Mouse (Mus musculus): ENCODE data around the gene Plekhm2.

Plekhm2 gene

DNA sequence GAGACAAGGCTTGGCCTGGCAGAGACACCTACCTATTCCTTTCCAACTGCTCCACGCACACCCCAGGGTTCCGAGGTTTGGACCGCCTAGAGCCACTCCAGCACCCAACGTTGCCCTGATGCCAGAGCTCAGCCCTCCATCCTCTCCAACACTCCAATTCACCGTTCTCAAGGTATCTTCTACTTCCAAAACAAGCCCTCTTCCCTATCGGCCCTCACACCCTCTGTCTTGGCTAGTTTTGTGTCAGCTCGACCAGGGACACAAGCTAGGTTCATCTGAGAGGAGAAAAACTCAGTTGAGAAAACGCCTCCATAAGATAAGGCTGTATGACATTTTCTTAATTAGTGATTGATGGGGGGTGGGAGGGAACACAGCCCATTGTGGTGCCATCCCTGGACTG lies at the start of gene Plekhm2:
Gene Plekhm2, minus strand, starts transcription at position 101 of the 400 bp plus-strand sequence.
- no peak for TF ChIP-seq GATA4 (IDR thresholded peaks at IDR 0.05; ENCODE audit: insufficient replicate concordance, low read length)

DNA sequence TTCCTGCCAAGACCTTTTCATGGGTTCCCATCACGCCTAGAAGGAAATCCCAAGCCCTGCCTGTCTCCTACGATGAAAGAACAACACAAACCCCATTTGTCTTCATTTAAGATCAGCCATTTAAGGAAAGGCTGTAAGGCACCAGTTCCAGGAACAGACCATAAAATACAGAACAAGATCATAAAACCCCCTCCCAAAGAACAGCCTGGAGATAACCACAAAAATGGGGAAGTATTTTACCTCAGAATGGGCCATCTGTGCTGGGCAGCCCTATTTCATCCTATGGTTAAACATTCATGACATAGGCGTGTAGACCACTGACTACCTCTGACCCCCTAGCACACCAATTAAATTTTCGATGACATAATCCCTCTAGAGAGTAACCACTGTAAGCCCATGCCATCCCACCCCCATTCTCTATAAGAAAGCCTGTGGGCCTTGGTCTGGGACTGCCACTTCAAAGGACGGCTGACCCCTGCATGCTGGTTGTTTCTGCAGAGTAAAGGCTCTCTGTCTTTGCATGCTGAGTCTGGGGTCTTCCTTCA lies 49.0 kb upstream of the Plekhm2 start:
- no peak for TF ChIP-seq GATA4 (IDR thresholded peaks at IDR 0.05; ENCODE audit: insufficient replicate concordance, low read length)

DNA sequence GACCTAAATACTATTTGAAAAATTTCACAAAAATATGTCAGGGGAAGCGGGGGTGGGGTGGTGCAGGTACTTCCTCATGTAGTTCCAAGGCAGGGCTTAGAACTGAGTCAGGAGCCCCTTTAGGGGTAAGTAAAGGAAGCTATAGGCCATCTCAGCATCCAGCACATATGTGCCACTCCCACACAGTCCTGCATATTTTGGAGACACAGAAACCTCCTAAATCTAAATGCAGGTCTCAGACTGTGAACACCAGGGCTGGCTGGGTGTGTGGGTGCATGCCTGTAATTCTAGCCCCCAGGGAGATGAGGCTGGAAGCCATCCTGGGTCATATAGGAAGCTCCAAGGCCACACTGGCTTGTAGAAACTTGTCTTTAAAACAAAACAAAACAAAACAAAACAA lies 46.6 kb upstream of the Plekhm2 start:
- TF ChIP-seq GATA4 (IDR thresholded peaks at IDR 0.05; ENCODE audit: insufficient replicate concordance, low read length), result no peak

DNA sequence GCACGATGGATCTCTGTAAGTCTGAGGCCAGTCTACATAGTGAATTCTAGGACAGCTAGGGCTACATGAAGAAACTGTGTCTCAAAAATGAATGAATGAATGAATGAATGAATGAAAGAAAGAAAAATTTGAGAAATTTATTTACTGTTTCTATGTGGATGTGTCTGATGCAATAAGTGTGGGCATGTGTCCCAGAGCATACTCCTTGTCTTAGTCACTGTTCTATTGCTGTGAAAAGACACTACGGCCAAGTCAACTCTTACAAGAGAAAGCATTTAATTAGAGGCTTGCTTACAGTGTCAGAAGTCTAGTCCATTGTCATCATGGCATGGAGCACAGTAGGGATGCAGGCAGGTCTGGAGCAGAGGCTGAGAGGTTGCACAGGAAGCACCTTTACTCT lies 44.3 kb upstream of the Plekhm2 start:
- no peak for TF ChIP-seq GATA4 (IDR thresholded peaks at IDR 0.05; ENCODE audit: insufficient replicate concordance, low read length)

DNA sequence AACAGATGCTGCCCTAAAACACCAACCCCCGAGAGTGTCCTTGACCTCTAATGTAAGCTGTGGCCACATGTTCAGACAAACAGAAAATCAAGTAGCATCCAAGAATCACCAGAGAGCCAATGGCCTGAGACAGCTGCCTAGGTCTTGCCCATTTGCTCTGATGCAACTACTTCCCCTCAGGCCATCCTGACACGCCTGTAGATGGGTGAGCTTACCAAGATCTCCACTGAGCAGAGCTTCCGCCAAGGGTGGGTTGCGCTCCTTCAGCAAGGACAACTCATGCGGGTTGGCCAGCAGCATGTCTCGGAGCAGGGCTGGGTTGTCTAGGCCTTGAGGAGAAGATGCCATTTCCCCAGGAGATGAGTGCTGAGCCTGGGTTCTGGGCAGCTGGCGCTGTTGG lies 43.3 kb upstream of the Plekhm2 start:
- no peak for TF ChIP-seq GATA4 (IDR thresholded peaks at IDR 0.05; ENCODE audit: insufficient replicate concordance, low read length)

DNA sequence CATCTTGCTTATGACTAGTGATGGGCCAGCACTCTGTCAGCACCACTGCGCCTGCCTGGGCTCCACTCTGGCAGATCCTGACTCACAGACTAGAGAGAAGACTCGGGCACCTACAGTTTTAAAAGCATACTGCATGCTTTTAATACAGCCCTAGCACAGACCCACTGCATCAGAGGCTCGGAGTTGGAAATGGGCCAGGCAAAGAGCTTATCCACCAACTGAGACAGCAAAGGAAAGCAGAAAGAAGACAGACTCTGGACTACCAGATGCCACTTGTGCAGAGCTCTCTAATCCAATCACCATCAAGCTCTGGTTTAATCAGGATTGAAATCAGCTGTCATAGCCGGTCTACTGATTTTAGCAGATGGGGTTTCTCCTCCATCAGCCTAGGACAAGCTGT lies 40.6 kb upstream of the Plekhm2 start:
- TF ChIP-seq GATA4 (IDR thresholded peaks at IDR 0.05; ENCODE audit: insufficient replicate concordance, low read length), result no peak

DNA sequence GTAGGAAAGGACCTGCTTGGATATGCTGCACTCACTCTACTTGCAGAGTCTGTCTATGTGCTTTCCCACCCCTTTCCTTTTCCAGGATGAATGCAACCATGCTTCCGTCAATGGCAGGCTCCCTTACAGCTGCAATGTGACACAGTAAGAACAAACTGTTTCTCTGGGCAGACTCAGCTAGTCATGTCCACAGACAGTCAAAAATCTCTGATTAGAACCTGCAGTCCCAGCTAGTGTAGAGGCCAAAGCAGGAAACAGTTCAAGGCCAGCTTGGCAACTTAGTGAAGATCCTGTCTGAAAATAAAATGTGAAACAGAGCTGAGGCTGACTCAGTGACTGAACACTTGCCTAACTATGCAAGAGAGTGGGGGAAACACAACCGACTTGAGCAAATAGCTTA lies 39.9 kb upstream of the Plekhm2 start:
- TF ChIP-seq GATA4 (IDR thresholded peaks at IDR 0.05; ENCODE audit: insufficient replicate concordance, low read length), result no peak

DNA sequence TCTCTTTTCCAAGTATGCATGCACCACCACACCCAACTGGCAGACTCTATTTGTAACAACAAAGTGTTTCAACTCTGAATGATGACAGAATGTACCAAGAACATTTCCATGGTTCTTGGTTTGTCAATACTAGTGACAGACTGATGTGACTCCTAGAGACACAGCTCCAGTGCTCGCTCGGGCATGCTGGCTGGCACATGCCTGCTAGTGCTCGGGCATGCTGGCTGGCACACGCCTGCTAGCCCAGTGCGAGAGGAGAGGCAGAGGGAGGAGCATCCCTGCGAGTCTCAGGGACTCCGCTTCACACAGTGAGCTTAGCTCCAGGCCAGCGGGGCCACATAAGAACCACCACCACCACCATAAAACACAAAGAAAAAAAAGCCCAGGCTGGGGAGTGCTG lies 30.0 kb upstream of the Plekhm2 start:
- no peak for TF ChIP-seq GATA4 (IDR thresholded peaks at IDR 0.05; ENCODE audit: insufficient replicate concordance, low read length)

DNA sequence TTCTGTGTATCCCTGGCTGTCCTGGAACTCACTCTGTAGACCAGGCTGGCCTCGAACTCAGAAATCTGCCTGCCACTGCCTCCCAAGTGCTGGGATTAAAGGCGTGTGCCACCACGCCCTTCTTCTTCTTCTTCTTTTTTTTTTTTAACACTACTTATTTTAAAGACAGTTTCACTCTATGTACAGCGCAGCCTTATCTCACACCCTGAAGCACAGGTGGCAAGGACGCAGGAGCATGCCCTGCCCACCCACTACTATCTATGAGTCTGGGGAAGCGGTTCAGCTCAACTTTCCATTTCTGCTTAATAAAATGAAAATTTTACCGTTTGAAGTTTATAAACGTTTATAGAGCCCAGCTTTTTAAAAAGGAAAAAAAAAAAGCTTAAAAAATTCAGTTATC lies 23.8 kb upstream of the Plekhm2 start:
- no peak for TF ChIP-seq GATA4 (IDR thresholded peaks at IDR 0.05; ENCODE audit: insufficient replicate concordance, low read length)

DNA sequence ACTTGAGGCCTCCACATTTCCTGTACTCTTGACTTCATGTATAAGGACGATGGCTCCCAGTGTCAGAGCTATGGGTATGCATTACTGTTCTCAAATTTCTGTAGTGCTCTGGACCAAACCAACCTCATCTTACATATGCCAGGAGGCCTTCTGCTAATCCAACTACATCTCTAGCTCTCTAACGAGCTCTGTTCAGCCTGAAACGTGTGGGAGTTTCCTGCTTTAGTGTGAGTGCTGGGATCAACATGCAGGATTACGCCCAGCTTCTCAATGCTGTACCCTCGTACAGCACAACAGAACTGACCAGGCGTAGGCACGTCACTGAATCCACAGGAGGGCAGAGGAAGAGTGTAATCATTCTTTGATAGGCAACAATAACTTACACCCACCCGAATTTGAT lies 21.8 kb upstream of the Plekhm2 start:
- no peak for TF ChIP-seq GATA4 (IDR thresholded peaks at IDR 0.05; ENCODE audit: insufficient replicate concordance, low read length)

DNA sequence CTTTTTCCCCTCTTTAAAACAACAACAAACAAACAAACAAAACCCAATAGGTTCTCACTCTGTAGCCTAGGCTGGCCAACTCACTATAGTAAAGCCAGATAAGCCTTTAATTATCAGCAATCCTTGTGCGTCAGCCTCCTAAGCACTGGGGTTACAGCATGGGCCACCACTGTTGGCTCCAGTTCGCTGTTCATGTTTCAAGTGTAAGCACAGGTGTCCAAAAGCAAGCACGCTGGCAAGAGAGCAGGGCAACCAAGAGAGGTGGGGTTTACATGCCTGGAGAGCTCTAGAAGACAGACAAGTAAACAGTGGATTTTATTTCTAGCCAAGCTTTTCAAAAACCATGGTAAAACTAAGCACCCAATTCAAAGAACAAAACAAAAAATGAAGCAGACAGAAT lies 21.4 kb upstream of the Plekhm2 start:
- TF ChIP-seq GATA4 (IDR thresholded peaks at IDR 0.05; ENCODE audit: insufficient replicate concordance, low read length), result no peak

DNA sequence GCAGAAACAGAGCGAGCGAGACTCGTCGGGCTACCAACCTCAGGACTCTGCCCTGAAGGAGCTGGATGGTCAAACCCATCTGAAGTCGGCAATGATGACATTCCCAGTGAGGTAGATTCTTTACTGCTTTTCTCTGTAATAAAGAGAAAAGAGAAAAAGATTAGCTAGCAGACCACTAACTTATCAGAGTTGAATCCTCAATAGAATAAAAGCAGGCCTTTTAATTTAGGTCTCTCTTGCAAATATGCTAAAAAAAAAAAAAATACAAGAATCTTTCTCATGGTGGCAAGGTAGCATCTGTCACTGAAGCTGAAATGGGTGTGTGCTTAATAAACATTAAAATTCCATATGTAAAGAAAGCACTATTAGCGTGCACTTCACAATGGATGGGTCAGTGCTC lies 20.8 kb upstream of the Plekhm2 start, which contains the start of gene Rsc1a1:
Gene Rsc1a1, minus strand, starts transcription at position 101 of the 400 bp plus-strand sequence.
- TF ChIP-seq GATA4 (IDR thresholded peaks at IDR 0.05; ENCODE audit: insufficient replicate concordance, low read length), result no peak

DNA sequence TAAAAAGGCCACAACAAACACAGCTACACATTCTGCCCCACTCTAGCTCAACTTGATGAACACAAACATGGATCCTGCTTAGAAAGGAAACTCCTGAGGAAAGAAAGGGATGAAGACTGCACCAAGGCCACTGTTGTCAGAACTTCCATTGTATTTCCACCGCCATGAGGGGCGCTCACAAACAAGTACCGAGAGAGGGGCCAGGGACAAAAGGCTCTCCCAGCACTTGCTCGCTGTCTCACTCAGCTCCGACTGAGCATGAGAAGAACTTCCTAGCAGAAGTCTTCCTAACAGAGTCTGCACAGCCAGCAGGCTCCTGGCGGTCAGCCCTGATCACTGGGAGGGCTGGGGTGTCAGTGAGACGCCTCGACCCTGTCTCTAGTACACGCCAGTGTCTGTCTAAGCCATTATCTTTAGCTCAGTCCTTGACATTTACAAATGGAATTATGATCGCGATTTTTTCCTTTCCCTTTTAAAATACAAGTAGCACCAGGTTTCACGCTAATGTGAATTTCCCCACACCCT lies 18.1 kb upstream of the Plekhm2 start:
- TF ChIP-seq GATA4 (IDR thresholded peaks at IDR 0.05; ENCODE audit: insufficient replicate concordance, low read length), result no peak

DNA sequence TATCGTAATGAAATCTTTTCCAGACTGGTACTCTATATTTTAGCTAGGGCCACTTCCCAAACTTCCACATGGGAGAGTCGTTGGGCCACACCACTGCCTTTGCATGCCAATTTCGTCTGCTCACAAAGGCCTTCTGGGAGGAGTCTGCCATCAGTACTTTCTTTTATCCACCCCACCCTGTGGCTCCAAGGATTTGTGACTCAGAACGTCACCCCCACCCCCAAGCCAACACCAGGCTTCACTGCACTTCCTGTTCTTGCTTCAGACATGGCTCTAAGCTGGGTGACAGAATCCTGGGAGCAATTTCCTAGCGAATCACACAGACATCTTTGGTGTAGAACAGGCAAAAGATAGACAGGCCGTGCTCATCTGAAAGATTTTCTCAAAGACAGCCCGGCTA lies 17.1 kb upstream of the Plekhm2 start:
- TF ChIP-seq GATA4 (IDR thresholded peaks at IDR 0.05; ENCODE audit: insufficient replicate concordance, low read length), result no peak

DNA sequence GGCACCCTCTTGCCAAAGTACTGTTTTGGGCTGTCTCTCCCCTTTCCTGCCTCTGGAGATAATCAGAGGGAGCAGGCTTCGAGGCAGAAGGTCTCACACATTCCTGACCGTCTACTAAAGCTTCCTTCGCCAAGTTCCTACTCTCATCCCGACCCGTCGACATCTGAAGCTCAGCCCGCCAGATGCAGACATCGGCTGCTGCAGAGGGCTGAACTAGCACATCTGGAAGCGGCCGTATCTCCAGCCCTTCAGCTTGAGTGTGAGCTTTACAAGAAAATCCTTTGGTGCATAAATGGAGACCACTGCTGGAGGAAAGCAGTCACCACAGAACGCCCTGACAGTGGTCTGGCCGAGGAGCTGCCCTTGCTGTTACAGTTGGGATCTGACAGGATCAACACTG lies 16.2 kb upstream of the Plekhm2 start:
- no peak for TF ChIP-seq GATA4 (IDR thresholded peaks at IDR 0.05; ENCODE audit: insufficient replicate concordance, low read length)

DNA sequence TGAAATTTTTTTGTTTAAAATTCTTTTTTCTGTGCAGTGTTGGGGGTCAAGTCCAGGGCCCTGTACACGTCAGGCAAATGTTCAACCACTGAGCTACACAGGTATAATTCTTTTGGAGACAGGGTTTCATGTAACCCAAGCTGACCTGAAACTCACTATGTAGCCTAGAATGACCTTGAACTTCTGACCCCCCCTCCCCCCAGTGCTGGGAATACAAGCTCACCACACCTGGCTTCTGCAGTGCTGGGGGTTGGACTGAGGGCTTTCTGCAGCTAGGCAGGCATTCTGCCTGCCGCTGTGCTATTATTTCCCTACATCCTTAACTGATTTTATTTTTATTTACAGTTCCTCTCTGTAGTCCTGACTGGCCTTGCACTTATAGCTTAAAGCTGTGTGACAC lies 14.3 kb upstream of the Plekhm2 start:
- no peak for TF ChIP-seq GATA4 (IDR thresholded peaks at IDR 0.05; ENCODE audit: insufficient replicate concordance, low read length)

DNA sequence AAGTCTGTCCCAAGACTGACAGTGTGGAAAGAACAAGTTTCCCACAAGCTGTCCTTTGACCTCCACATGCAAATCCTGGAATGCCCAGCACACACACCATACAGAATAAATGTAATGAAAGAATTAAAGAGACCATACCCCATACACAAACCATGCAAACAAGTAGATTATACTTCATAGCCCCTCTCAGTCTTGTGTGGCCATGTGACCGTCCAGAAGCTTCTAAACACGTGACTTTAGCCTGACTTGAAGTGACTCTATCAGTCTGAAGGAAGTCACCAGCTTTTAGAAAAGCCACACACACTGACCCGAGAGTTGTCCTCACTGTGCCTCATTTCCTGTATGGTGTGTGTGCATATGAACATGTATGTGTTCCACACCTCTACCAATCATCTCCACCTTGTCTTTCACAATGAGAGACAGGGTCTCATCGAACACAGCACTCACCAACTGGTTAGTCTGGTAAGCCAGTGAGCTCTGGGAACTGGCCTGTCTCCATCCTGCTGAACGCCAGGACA lies 11.8 kb upstream of the Plekhm2 start:
- TF ChIP-seq GATA4 (IDR thresholded peaks at IDR 0.05; ENCODE audit: insufficient replicate concordance, low read length), result no peak
